Mouse (Mus musculus) small intestine, adult 2 months (tissue): Measurements from ENCODE around the gene Trpm1. TPM values are rescaled to one million over a fixed set of nuclear protein-coding genes. Genes with fewer than 3 reads are reported as not detected.

Source experiments
- H3K27ac ChIP-seq: fragments of 200-500 bp; 2 replicates; pipeline ENCODE4 v1.5.1; 2012; ENCODE audit warnings: low read depth, low read length, control low read depth, inconsistent platforms; ENCODE audit not compliant: insufficient read depth
- H3K27me3 ChIP-seq: fragments of 200-500 bp; 2 replicates; pipeline ENCODE4 v1.6.1; 2012; ENCODE audit warnings: mild to moderate bottlenecking, moderate library complexity, low read length, inconsistent platforms; ENCODE audit not compliant: control insufficient read depth, insufficient read depth
- H3K36me3 ChIP-seq: fragments of 200-500 bp; 2 replicates; pipeline ENCODE4 v1.6.1; 2012; ENCODE audit warnings: mild to moderate bottlenecking, low read length, control low read depth, inconsistent platforms; ENCODE audit not compliant: control insufficient read depth, insufficient read depth
- H3K4me1 ChIP-seq: fragments of 200-500 bp; 2 replicates; pipeline ENCODE4 v1.6.1; 2012; ENCODE audit warnings: low read length, inconsistent platforms, mixed read lengths; ENCODE audit not compliant: control insufficient read depth, insufficient read depth, insufficient read length
- H3K4me3 ChIP-seq: fragments of 200-500 bp; 2 replicates; pipeline ENCODE4 v1.5.1; 2012; ENCODE audit warnings: low read depth, mild to moderate bottlenecking, control low read depth, inconsistent platforms, low read length, moderate library complexity
- CTCF ChIP-seq: fragments of 200-500 bp; IDR thresholded peaks from 2 replicates; pipeline ENCODE4 v1.5.1; 2012; ENCODE audit warnings: low read depth, mild to moderate bottlenecking, control low read depth, inconsistent platforms, low read length, moderate library complexity, mixed read lengths; ENCODE audit not compliant: insufficient replicate concordance, insufficient read length; ENCODE audit errors: extremely low read depth
- POLR2A ChIP-seq: fragments of 200-500 bp; IDR thresholded peaks from 2 replicates; pipeline ENCODE4 v1.6.1; 2012; ENCODE audit warnings: low read depth, mild to moderate bottlenecking, control low read depth, inconsistent platforms, low read length, moderate library complexity
- WGBS: fragments of 180-500 bp; shearing (Covaris S2); methylation state at CpG from one replicate; pipeline ENCODE4 v1.1.7; 2018; 5-methylcytosine and 5-hydroxymethylcytosine counted together
- polyA plus RNA-seq: library from polyadenylated mRNA; depleted of rRNA; stranded (reverse); fragments of >200 nt; gene quantifications from 2 replicates; pipeline ENCODE4 v1.2.3, GENCODE M21; 2012

Trpm1 gene
- polyA plus RNA-seq, 1 experiment = 0.05 TPM

DNA sequence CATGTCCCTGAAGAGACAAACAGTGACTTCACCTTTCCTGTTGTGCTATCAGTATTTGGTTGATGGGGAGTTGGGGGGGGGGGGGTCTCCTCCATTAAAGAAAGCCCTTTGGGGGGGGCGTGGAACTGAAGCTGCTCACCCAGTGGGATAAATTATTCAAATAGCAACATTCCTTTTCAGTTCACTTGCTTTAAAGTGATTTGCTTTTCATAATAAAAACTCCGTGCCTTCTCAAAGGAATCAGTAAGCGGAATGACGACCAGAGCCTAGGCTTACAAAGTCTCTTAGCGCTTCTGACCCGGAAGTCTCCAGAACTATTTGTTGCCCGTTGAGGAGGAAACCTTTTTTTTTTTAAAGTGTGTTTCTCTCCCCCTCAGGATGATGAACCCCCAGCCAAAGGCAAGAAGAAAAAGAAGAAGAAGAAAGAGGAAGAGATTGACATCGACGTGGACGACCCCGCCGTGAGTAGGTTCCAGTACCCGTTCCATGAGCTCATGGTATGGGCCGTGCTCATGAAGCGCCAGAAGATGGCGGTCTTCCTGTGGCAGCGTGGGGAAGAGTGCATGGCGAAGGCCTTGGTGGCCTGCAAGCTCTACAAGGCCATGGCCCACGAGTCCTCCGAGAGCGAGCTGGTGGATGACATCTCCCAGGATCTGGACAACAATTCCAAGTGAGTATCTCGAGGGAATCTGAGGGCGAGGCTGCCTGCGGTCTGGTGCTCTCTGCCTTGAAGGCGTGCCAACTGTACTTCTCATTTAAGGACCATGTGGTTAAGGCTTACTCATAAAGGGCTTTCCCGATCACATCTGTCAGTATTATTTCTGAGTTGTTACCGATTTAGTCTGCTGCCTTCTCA lies 72.9 kb downstream of the Trpm1 start:
- TF ChIP-seq POLR2A (no peak), CTCF (no peak)
- 85% methylated on average over 27 of the region's 27 CpGs for WGBS
- H3K36me3 ChIP-seq = no peaks in the 10 kb centered on the region
- H3K4me1 ChIP-seq = no peaks in the 10 kb centered on the region
- H3K4me3 ChIP-seq = no peak overlapping the region
- no peak overlapping the region for H3K27ac ChIP-seq
- H3K27me3 ChIP-seq = no peaks in the 10 kb centered on the region

DNA sequence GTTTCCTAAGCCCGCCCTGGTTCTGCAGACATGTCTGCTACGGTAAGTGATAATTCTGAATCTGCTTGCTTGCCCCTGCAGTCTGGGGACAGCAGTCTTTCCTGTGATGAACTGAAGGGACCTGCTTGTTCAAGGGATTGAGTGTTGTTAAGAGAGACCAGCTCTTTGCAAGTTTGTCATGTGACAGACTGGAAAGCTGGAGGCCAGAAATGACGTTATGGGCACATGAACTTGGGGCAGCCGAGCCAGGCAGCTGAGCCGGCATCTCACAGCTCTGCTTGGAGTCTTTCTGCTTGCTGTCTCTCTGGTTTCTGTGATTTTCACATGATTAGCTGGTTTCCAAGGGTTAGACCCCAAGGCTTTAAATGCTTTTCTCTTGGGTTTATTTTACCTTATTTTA lies 74.0 kb downstream of the Trpm1 start:
- no peaks in the 10 kb centered on the region for H3K27me3 ChIP-seq

GRCm38 (mm10) chr7:64228300-64228699 lies 74.7 kb downstream of the Trpm1 start:
- no peak for TF ChIP-seq CTCF
- no peak for TF ChIP-seq POLR2A
- no peak overlapping the region for H3K27ac ChIP-seq
- WGBS = 75% methylated on average over 2 of the region's 2 CpGs

More for the DNA sequence above, 74.0 kb downstream of the Trpm1 start:
- WGBS = 85% methylated on average over 5 of the region's 5 CpGs
- Histone ChIP-seq H3K27ac (no peak overlapping the region), H3K36me3 (no peaks in the 10 kb centered on the region), H3K4me1 (no peaks in the 10 kb centered on the region), H3K4me3 (no peak overlapping the region)
- no peak for TF ChIP-seq POLR2A
- TF ChIP-seq CTCF = no peak

DNA sequence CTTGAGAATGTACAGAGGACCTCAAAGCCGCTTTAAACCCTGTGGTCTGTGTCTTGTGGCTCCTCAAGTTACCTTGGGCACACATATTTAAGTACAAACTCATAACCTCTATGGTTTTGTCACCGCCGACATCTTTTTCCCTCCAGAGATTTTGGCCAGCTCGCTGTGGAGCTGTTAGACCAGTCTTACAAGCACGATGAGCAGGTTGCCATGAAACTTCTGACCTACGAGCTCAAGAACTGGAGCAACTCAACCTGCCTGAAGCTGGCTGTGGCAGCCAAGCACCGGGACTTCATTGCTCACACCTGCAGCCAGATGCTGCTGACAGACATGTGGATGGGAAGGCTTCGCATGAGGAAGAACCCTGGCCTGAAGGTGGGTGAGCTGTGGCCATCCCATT lies 76.3 kb downstream of the Trpm1 start:
- 78% methylated on average over 8 of the region's 8 CpGs for WGBS
- TF ChIP-seq POLR2A (no peak), CTCF (no peak)
- H3K27ac ChIP-seq = no peak overlapping the region
- no peak overlapping the region for H3K4me3 ChIP-seq
- no peaks in the 10 kb centered on the region for H3K36me3 ChIP-seq
- no peaks in the 10 kb centered on the region for H3K4me1 ChIP-seq
- H3K27me3 ChIP-seq = no peaks in the 10 kb centered on the region

More at GRCm38 (mm10) chr7:64228300-64228699, 74.7 kb downstream of the Trpm1 start:
- no peaks in the 10 kb centered on the region for H3K36me3 ChIP-seq
- H3K27me3 ChIP-seq = no peaks in the 10 kb centered on the region
- no peaks in the 10 kb centered on the region for H3K4me1 ChIP-seq
- H3K4me3 ChIP-seq = no peak overlapping the region

DNA sequence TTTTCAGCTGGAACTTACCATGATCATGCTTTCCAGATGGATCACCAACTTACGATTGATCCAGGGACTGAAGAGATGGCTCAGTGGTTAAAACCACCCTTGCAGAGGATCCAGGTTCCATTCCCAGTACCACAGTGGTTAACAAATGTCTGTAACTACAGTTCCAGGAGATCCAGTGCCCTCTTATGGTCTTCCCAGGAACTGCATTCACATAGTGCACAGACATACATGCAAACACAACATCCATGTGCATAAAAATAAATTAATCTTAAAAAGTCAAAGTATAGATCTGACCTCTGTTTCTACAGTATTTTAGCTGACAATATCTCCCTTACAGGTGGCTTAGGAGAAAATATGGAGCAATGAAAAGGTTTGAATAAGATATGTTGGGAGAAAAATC lies 77.4 kb downstream of the Trpm1 start:
- TF ChIP-seq POLR2A = no peak
- no peak for TF ChIP-seq CTCF
- no peaks in the 10 kb centered on the region for H3K27me3 ChIP-seq
- no peaks in the 10 kb centered on the region for H3K4me1 ChIP-seq
- no peaks in the 10 kb centered on the region for H3K36me3 ChIP-seq
- H3K4me3 ChIP-seq = no peak overlapping the region
- 100% methylated on average over 1 of the region's 1 CpGs for WGBS
- H3K27ac ChIP-seq = no peak overlapping the region

GRCm38 (mm10) chr7:64231996-64232395 lies 78.4 kb downstream of the Trpm1 start:
- no peak overlapping the region for H3K4me3 ChIP-seq
- H3K27ac ChIP-seq = no peak overlapping the region
- H3K36me3 ChIP-seq = no peaks in the 10 kb centered on the region
- no peaks in the 10 kb centered on the region for H3K27me3 ChIP-seq
- no peaks in the 10 kb centered on the region for H3K4me1 ChIP-seq
- WGBS = 65% methylated on average over 2 of the region's 2 CpGs
- TF ChIP-seq CTCF = no peak
- TF ChIP-seq POLR2A = no peak

- H3K36me3 ChIP-seq = no peaks in the 10 kb centered on the region
- WGBS = 83% methylated on average over 5 of the region's 5 CpGs
- no peak overlapping the region for H3K27ac ChIP-seq
- H3K4me1 ChIP-seq = no peaks in the 10 kb centered on the region
- no peaks in the 10 kb centered on the region for H3K27me3 ChIP-seq
- no peak overlapping the region for H3K4me3 ChIP-seq
- no peak for TF ChIP-seq CTCF
- TF ChIP-seq POLR2A = no peak
These were observed 80.7 kb downstream of the Trpm1 start for GRCm38 (mm10) chr7:64234310-64234820.
